Comparison of ENCODE assay signal across 16 mouse cellular contexts in genomic region chr16:18484794-18485435, GRCm38 (mm10). TPM values are rescaled to one million over a fixed set of nuclear protein-coding genes. Genes with fewer than 3 reads are reported as not detected.
DNase-seq lines count a peak whose midpoint lies in the region; ATAC-seq and TF ChIP-seq lines count a peak whose summit lies in the region.
"Had no signal": no experiment of that assay in that cellular context is flagged by ENCODE, and none has a peak within 500 bp of the region (broad histone marks: within the 10 kb centered on the region; RNA-seq: fewer than 3 reads in every experiment).

No protein-coding gene starts in this region.

- WGBS in embryonic facial prominence, embryonic 15.5 days = 31% methylated on average over 5 of the region's 5 CpGs
- WGBS in hindbrain, postnatal 0 days = 17% methylated on average over 5 of the region's 5 CpGs

- TF ChIP-seq POLR2A in ES-Bruce4 (IDR thresholded peaks at IDR 0.05; ENCODE audit: insufficient read depth, low read length) = no peak

- no peak for DNase-seq in frontal cortex, postnatal 14 days (ENCODE audit: low spot score in 2 of 2)
- DNase-seq in hindbrain, postnatal 0 days (ENCODE audit: low spot score) = no peak
- no peak for DNase-seq in right cerebral cortex, postnatal 4 days
- no peak for DNase-seq in gastrocnemius, postnatal 10 days
- DNase-seq: adrenal gland, postnatal 25 days; heart, postnatal 36 days; liver, embryonic 13.5 days had no signal

- peak; percentile 59; the same call in 1 of the 2 replicates for ATAC-seq in frontal cortex, adult (ENCODE audit: low TSS enrichment)
- ATAC-seq in embryonic facial prominence, embryonic 15.5 days (ENCODE audit: insufficient number of reproducible peaks, low FRiP score, low TSS enrichment, low read depth) = no peak
- ATAC-seq in hindbrain, postnatal 0 days = peak; percentile 32; the same call in 1 of the 2 replicates
- ATAC-seq in monocyte, adult 5-6 weeks (replicated peaks; ENCODE audit: insufficient number of reproducible peaks, low FRiP score, low TSS enrichment, poor library complexity, severe bottlenecking) = no peak
- ATAC-seq: Patski had no signal

- H3K9me3 ChIP-seq in ES-Bruce4 (replicated peaks; ENCODE audit: control insufficient read depth, insufficient read depth, low read length, poor library complexity, severe bottlenecking) = no peaks in the 10 kb centered on the region
- no peaks in the 10 kb centered on the region for H3K9me3 ChIP-seq in embryonic facial prominence, embryonic 15.5 days (replicated peaks)
- H3K9me3 ChIP-seq in hindbrain, postnatal 0 days (ENCODE audit: low read length) = no peaks in the 10 kb centered on the region
- H3K9me3 ChIP-seq: kidney, embryonic 15.5 days; liver, embryonic 13.5 days; neural tube, embryonic 12.5 days had no signal

- H3K4me2 ChIP-seq in embryonic facial prominence, embryonic 15.5 days (replicated peaks) = no peak overlapping the region
- no peak overlapping the region for H3K4me2 ChIP-seq in hindbrain, postnatal 0 days (ENCODE audit: low read depth, low read length)
- H3K4me2 ChIP-seq: kidney, embryonic 15.5 days; liver, embryonic 13.5 days; neural tube, embryonic 12.5 days had no signal

- no peaks in the 10 kb centered on the region for H3K36me3 ChIP-seq in ES-Bruce4 (ENCODE audit: control insufficient read depth, insufficient read depth, low read length, poor library complexity, severe bottlenecking)
- no peaks in the 10 kb centered on the region for H3K36me3 ChIP-seq in embryonic facial prominence, embryonic 15.5 days
- no peaks in the 10 kb centered on the region for H3K36me3 ChIP-seq in hindbrain, postnatal 0 days (ENCODE audit: insufficient read depth, low read length)
- H3K36me3 ChIP-seq: kidney, embryonic 15.5 days; neural tube, embryonic 12.5 days had no signal

- H3K27me3 ChIP-seq in ES-Bruce4 (ENCODE audit: control insufficient read depth, insufficient read depth, low read length, poor library complexity, severe bottlenecking) = no peaks in the 10 kb centered on the region
- H3K27me3 ChIP-seq in embryonic facial prominence, embryonic 15.5 days = no peaks in the 10 kb centered on the region
- H3K27me3 ChIP-seq in hindbrain, postnatal 0 days (ENCODE audit: insufficient read depth, low read length) = no peaks in the 10 kb centered on the region
- H3K27me3 ChIP-seq: liver, embryonic 13.5 days; neural tube, embryonic 12.5 days; Patski had no signal

- peak overlapping the region; percentile 64 for H3K27ac ChIP-seq in ES-Bruce4 (ENCODE audit: insufficient read depth, low read length)
- H3K27ac ChIP-seq in embryonic facial prominence, embryonic 15.5 days (replicated peaks) = 0 out of 2 replicates have a peak overlapping the region, but pooled peaks have one; percentile 17
- no peak overlapping the region for H3K27ac ChIP-seq in hindbrain, postnatal 0 days
- H3K27ac ChIP-seq: kidney, embryonic 15.5 days; liver, embryonic 13.5 days; macrophage; neural tube, embryonic 12.5 days; stomach, postnatal 0 days had no signal

- no peak overlapping the region for H3K9ac ChIP-seq in ES-Bruce4 (ENCODE audit: low read depth, poor library complexity, severe bottlenecking)
- no peak overlapping the region for H3K9ac ChIP-seq in embryonic facial prominence, embryonic 15.5 days
- H3K9ac ChIP-seq in hindbrain, postnatal 0 days (replicated peaks; ENCODE audit: low read length) = no peak overlapping the region
- H3K9ac ChIP-seq: kidney, embryonic 15.5 days; liver, embryonic 13.5 days; neural tube, embryonic 12.5 days had no signal

- TF ChIP-seq CTCF in ES-Bruce4 (IDR thresholded peaks at IDR 0.05; ENCODE audit: low read depth, low read length) = no peak
- no peak for TF ChIP-seq CTCF in hindbrain, postnatal 0 days (IDR thresholded peaks at IDR 0.05; ENCODE audit: low read depth)

- peaks cover 9% of the 10 kb centered on the region for H3K4me1 ChIP-seq in ES-Bruce4 (ENCODE audit: control insufficient read depth, insufficient read depth, low read length)
- H3K4me1 ChIP-seq in embryonic facial prominence, embryonic 15.5 days = peaks cover 17% of the 10 kb centered on the region
- 0 out of 2 replicates have a peak, but pooled peaks cover 4% of the 10 kb centered on the region for H3K4me1 ChIP-seq in hindbrain, postnatal 0 days (ENCODE audit: insufficient read depth, low read length)

- TF ChIP-seq EP300 in ES-Bruce4 (IDR thresholded peaks at IDR 0.05; ENCODE audit: insufficient read depth, low read depth, low read length) = peak; percentile 89

- H3K4me3 ChIP-seq in ES-Bruce4 (ENCODE audit: low read depth, low read length) = no peak overlapping the region
- no peak overlapping the region for H3K4me3 ChIP-seq in embryonic facial prominence, embryonic 15.5 days (replicated peaks)
- H3K4me3 ChIP-seq in hindbrain, postnatal 0 days (ENCODE audit: low read length) = no peak overlapping the region
- H3K4me3 ChIP-seq: kidney, embryonic 15.5 days; liver, embryonic 13.5 days; neural tube, embryonic 12.5 days had no signal

RNA-seq across cellular contexts. Expression of gene Gnb1l, which starts 13.6 kb away (rescaled TPM):
- polyA plus RNA-seq in ES-Bruce4 (2011; ENCODE audit: insufficient read depth, insufficient read length, low read depth, missing spikeins) = 13.7 and 16.2 TPM in 2 replicates
- 15.1 and 18.7 TPM in 2 replicates for polyA plus RNA-seq in embryonic facial prominence, embryonic 15.5 days (2015; fragmentation: Nextera tagmentation; extraction: Ambion mirVana)
- 9.6 and 10.5 TPM in 2 replicates for total RNA-seq in hindbrain, postnatal 0 days (2014; rRNA removed)
- polyA plus RNA-seq in hindbrain, postnatal 0 days (2015; fragmentation: Nextera tagmentation; extraction: Ambion mirVana) = 16.9 and 18.0 TPM in 2 replicates
- total RNA-seq in gastrocnemius, postnatal 10 days (2021) = 1 to 10 TPM; 4.3 to 4.6 TPM
- 0.85 to 1.4 TPM (median 1.2 TPM) in 3 replicates for total RNA-seq in monocyte, adult 5-6 weeks (2017)

RNA-seq across cellular contexts. Expression of gene Rtl10, which starts 13.8 kb away (rescaled TPM):
- 11.5 and 12.7 TPM in 2 replicates for polyA plus RNA-seq in ES-Bruce4 (2011; ENCODE audit: insufficient read depth, insufficient read length, low read depth, missing spikeins)
- 3.5 and 4.5 TPM in 2 replicates for polyA plus RNA-seq in embryonic facial prominence, embryonic 15.5 days (2015; fragmentation: Nextera tagmentation; extraction: Ambion mirVana)
- total RNA-seq in hindbrain, postnatal 0 days (2014; rRNA removed) = 11.0 and 12.4 TPM in 2 replicates
- 2.5 and 2.7 TPM in 2 replicates for polyA plus RNA-seq in hindbrain, postnatal 0 days (2015; fragmentation: Nextera tagmentation; extraction: Ambion mirVana)
- 1 to 10 TPM; 3.9 to 5.2 TPM for total RNA-seq in gastrocnemius, postnatal 10 days (2021)
- 2.0 TPM in 1 of 3 replicates, not detected in the others for total RNA-seq in monocyte, adult 5-6 weeks (2017)
- polyA plus RNA-seq: macrophage had no signal

RNA-seq across cellular contexts. Expression of gene Comt, which starts 58.3 kb away (rescaled TPM):
- polyA plus RNA-seq in ES-Bruce4 (2011; ENCODE audit: insufficient read depth, insufficient read length, low read depth, missing spikeins) = 13.6 and 15.4 TPM in 2 replicates
- 109 and 116 TPM in 2 replicates for polyA plus RNA-seq in embryonic facial prominence, embryonic 15.5 days (2015; fragmentation: Nextera tagmentation; extraction: Ambion mirVana)
- total RNA-seq in hindbrain, postnatal 0 days (2014; rRNA removed) = 82.8 and 88.9 TPM in 2 replicates
- polyA plus RNA-seq in hindbrain, postnatal 0 days (2015; fragmentation: Nextera tagmentation; extraction: Ambion mirVana) = 94.3 and 102 TPM in 2 replicates
- total RNA-seq in gastrocnemius, postnatal 10 days (2021) = 10 to 100 TPM; 44.1 to 47.3 TPM
- total RNA-seq in monocyte, adult 5-6 weeks (2017) = 11.3 to 19.0 TPM (median 15.8 TPM) in 3 replicates

RNA-seq across cellular contexts. Expression of gene Txnrd2, which starts 58.7 kb away (rescaled TPM):
- 7.1 and 9.3 TPM in 2 replicates for polyA plus RNA-seq in ES-Bruce4 (2011; ENCODE audit: insufficient read depth, insufficient read length, low read depth, missing spikeins)
- 17.0 and 18.2 TPM in 2 replicates for polyA plus RNA-seq in embryonic facial prominence, embryonic 15.5 days (2015; fragmentation: Nextera tagmentation; extraction: Ambion mirVana)
- total RNA-seq in hindbrain, postnatal 0 days (2014; rRNA removed) = 17.9 and 23.1 TPM in 2 replicates
- 37.6 and 41.8 TPM in 2 replicates for polyA plus RNA-seq in hindbrain, postnatal 0 days (2015; fragmentation: Nextera tagmentation; extraction: Ambion mirVana)
- total RNA-seq in gastrocnemius, postnatal 10 days (2021) = 10 to 100 TPM; 12.9 to 13.6 TPM
- total RNA-seq in monocyte, adult 5-6 weeks (2017) = 9.3 to 21.9 TPM (median 18.1 TPM) in 3 replicates

Comparison
In these comparisons a context has a peak if more than half of its experiments do, and no peak if none do; other contexts are left out.
1. ATAC-seq: peak in frontal cortex, adult (single experiment) and hindbrain, postnatal 0 days (single experiment); none in embryonic facial prominence, embryonic 15.5 days (single experiment) and monocyte, adult 5-6 weeks (single experiment).